Mouse (Mus musculus) liver, embryonic 14.5 days (tissue): ENCODE measurements at regions not wholly inside any gene's neighbourhood (a gene's known extent, or its start where the extent isn't known, plus 50 kb on each side); places are given as distances from the start of the nearest gene placed in this dataset.

Experiments used
- CTCF ChIP-seq: IDR thresholded peaks from 2 replicates; pipeline ENCODE4 v1.5.1; 2016; ENCODE audit warnings: antibody characterized with exemption, low read depth, control low read depth
- EP300 ChIP-seq: IDR thresholded peaks from 2 replicates; pipeline ENCODE4 v1.6.1; 2016; ENCODE audit warnings: antibody characterized with exemption, low read depth

DNA sequence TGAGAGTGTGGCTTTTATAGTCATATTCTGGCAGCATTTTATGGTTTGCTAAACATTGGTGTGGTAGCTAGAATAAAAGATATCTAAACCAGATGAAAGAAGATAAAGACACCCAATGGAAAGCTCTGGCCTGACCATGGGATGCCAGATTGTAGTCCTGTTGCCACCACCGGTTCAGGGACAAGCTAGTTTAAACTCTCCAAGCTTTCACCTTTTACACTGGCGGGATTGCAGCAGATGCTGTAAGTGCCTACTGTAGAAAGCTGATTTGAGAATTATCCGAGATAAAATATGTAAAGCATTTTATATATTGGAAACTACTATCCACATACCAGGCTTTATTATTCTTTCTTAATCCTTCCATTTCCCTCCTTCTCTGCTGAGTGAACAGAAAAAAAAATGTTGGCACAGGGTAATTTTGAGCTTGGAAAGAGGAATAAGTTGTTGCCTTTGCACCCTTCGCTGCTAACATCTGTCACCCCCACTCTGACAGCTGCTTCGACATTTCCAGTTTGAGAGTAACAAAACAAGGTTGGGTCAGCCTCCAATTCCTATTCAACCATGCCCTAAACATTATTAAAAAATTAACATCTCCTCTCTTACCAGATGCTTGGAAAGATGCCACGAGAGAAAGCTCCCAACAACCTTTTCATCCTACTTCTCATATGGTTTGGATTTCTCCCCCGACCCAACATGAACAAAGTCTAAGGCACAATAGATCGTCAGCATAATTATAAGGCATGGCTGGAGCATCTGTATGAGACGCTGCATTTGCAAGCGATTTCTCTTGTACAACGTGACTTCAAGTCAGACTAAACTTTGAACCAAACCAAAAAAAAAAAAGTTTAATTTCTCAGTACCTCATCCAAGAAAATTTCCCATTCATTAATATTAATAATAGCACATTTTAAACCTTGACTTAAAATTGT is 287.8 kb downstream of the Etaa1 start:
- no peak for TF ChIP-seq CTCF
- TF ChIP-seq EP300 = no peak
